Mouse (Mus musculus) urinary bladder, postnatal 10 days (tissue): Measurements from ENCODE around the gene Mocs1.
"Not testable (repeated sequence)": the region's sequence is repeated elsewhere in the genome, so short reads cannot be mapped to it uniquely, and the experiment has no call there.

Experiments
- DNase-seq: peaks from one replicate; pipeline ENCODE4 v3.0.0; 2022; ENCODE audit warnings: low spot score

Gene Mocs1

DNA sequence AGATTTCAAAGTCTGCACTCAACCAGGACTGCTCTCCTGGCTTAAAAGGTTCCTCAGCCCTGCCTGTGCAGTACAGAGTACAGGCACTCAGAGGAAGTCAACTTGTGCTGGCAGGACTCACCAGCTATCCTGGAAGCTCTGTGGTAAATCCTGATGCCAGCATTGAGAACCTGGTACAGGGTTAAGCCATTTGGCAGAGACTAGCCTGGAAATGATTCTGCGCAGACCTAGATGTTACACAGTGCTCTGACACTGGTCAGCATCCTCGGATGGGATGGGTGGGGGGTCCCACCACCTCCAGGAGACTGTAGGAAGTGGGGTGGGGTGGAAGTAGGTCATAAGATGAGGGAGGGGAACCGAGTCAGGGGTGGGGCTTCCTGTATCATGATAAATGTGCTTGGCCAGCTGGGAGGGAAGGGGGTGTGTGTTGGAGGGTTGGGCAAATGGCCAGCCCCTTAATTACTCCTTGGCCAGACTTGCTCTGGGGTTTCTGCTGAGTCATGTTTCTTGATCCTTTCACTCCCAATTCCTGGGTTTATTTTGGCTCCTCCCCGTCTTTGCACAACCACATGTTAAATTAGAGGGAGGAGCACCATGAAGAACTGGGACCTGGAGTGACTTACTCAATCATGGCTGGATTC lies 4.0 kb downstream of the Mocs1 start:
- no peak for DNase-seq

DNA sequence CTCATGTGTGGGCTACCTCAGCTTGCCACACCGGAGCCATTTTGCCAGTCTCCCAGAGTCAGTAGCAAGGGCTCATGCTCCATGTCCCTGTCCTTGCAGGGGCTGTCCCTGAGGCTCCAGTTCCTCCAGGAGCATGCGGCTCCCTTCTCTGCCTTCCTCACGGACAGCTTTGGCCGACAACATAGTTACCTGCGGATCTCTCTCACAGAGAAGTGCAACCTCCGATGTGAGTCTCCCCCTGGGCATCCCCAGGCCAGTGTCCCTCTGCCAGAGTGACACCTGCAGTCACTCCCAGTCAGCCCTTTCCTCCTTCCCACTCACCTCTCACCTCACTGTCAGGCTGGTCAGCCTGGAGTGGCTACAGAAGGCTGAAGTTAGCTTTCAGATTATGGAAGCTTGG lies 4.9 kb downstream of the Mocs1 start:
- no peak for DNase-seq

DNA sequence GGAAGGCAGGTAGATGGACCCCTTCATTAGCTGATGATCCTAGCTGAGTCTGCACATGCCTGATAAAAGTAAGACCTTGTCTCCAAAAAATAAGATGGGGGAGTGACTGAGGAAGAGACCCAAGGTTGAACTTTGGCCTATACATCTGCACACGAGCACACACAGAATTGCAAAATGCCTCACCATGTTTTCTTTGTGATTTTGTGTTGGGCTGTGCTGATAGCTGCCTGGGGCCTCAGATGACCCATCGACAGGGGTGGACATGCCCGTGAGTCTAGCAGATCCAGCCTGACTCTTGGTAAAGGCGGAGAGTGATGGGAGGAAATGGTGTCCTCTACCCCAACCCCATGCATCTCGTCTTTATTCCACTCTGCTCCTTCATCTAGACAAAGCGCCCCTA lies 6.1 kb downstream of the Mocs1 start:
- DNase-seq = no peak

DNA sequence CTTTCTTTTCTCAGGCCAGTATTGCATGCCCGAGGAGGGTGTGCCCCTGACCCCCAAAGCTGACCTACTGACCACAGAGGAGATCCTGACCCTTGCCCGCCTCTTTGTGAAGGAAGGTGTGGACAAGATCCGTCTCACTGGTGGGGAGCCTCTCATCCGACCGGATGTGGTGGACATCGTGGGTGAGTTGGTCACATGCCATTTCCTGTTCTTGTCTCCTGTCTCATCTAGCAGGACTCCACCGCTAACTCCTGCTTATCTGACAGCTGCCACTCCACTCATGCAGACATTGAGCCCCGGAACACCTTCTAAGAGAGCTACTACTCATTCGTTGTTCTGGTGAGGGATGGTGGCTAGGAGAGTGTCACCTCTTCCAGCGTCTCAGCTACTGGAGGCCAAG lies 6.9 kb downstream of the Mocs1 start:
- no peak for DNase-seq

DNA sequence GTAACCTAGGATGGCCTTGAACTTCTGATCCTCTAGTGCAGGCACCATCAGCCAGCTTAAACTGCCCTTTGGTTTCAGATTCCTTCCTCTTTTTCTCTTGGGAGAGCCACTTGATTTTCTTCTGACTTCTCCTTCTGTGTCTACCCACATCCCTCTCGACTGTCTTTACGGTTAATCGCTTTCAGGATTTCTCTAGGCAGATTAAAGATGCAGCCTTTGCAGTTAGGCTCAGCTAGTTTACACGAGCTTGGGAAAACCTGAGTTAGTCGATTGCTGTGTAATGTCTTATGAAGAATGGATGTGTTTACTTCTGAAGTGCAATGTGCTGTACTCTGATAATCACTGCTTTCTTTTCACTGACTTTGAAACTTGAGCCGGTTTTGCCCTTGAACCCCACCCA lies 8.5 kb downstream of the Mocs1 start:
- DNase-seq = no peak

DNA sequence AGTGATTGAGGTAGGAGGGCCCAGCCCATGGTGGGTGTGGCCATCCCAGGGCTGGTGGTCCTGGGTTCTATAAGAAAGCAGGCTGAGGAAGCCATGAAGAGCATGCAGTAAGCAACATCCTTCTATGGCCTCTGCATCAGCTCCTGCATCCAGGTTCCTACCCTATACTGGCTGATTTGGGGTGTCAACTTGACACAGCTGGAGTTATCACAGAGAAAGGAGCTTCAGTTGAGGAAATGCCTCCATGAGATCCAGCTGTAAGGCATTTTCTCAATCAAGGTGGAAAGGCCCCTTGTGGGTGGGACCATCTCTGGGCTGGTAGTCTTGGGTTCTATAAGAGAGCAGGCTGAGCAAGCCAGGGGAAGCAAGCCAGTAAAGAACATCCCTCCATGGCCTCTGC lies 9.1 kb downstream of the Mocs1 start:
- DNase-seq = not testable (repeated sequence)

DNA sequence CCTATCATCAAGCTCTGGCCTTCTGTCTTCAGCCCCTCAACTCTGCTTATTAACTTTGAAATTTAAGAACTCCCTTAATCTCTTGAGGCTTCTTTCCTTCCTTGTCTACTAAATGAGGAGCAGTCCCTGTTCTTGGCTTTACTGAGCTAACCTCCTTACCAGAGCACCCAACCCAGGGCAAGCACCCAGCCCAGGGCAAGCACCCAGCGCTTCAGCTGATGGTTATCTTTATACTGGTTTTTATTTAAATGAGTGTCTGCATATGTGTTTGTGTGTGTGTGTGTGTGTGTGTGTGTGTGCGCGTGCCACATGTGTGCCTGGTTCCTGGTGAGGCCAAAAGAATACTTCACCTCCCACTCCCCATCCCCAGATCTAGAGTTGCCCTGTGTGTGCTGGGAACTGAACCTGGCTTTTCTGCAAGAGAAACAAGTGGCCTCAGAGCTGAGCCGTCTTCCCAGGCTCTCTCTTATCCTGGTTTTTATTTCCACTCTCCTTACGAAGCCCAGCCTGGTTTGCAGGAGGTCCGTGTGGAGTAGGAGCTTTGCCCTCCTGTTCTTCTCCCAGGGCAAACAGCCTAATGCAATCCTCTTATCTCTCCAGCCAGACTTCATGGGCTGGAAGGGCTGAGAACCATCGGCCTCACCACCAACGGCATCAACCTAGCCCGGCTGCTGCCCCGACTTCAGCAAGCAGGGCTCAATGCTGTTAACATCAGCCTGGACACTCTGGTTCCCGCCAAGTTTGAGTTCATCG lies 10.8 kb downstream of the Mocs1 start:
- DNase-seq = no peak

DNA sequence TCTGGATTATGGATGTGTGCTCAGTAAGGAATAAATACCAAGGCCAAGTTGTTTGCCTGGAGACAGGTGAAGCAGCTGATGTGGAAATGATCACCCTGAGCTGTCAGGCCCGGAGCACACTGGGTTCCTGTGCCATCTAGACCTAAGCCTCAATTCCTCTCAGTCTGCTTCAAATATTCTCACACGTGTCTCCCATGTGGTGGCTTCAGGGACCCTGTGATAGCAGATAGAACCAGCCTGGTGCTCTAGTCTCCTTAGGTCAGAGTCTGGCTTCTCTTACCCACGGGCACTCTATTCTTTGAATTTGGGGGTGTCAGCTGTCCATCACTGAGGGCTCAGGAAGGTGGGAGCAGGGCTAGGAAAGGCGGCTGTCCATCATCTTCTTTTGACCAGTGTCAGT lies 11.5 kb downstream of the Mocs1 start:
- DNase-seq = no peak

DNA sequence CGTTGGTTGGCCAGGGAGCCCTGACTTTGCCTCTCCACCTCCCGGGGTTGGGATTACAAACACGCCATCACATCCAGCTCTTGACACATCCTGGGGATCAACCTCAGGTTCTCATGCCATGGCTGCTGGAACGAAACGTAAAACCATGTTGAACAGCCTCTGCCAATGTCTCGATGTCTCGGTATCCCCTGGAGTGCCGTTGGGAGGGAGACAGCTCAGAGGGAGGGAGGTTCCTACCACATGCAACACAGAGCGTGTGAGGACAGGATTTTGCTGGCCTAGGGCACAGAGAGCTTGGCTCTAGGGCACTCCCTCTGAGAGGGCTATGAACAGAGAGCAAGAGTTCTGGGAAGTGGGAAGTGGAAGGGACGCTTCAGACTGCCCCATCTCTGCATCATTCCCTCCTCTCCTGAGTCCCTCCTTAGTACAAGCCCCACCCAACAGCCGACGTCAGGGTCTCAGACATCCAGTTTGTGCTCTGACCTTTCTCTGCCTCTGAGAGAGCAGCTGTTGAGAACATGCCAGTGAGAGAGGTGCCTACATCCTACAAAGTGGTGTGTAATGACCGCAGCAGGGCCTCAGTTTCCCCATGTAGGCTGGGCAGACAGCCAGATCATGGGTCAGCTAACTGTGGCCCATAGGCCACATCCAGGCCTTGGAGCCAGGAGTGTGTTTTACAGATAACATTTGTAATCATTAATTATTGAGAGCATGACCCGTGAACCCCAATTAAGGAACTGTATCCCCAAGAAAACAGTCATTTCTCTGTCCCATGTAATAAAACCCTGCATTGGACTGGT lies 12.4 kb downstream of the Mocs1 start:
- no peak for DNase-seq

DNA sequence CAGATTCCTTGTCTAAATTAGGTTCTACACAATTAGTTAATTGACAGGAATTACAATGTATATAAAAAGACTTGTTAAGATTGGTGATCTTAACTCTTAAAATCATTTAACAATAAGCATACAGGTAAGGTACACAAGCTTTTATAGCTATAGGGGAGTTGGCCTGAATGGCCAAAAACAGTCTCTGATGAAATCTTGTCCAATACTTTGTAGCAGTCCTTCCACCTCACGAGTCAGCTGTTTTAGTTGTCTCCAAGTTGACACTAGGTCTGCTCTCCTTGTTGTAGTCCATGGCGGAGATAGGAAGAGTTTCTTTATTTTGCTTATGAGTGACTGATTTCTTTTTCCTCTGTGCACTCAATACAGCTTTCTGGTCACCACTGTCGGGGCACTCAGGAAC lies 14.7 kb downstream of the Mocs1 start:
- not testable (repeated sequence) for DNase-seq

DNA sequence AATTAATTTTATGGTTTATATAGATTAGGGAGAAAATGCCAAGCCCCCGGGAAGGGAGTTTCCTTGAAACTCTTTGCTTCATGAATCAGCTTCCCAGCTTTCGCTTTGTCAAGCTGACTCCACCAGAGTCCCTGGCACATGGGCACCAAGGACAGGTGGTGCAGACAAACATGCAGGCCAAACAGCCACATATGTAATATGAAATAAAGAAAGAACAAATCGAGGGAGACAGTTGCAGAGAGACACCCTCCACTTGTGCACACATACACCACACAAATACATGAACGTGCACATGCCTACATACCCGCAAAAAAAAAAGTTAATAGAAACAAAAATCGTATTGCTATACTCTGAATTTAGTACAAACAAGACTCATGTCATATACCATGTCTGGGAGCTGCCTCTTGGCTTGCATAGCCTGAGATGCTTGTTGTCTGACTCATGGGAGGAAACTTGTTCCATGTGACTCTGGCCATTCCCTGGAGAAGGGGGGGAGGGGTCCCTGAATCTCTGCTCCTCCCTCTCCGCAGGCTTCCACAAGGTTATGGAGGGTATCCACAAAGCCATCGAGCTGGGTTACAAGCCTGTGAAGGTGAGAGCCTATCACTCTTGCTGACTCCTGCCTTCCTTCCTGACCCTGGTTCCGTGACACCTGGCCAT lies 20.5 kb downstream of the Mocs1 start:
- no peak for DNase-seq

DNA sequence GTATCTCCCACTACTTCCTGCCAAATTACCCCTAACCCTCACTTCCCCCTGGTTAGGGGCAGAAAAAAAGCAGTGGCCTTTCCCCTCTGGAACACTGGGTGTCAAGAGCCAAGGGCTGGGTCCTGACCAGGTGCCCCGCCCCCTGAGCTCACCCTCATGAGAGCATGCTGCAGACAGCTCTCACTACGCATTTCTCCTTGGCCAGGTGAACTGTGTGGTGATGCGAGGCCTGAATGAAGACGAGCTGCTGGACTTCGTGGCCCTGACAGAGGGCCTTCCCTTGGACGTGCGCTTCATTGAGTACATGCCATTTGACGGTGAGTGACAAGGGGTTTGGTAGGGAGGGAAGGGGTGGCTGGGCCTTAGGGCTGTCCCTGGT lies 21.1 kb downstream of the Mocs1 start:
- DNase-seq = no peak

DNA sequence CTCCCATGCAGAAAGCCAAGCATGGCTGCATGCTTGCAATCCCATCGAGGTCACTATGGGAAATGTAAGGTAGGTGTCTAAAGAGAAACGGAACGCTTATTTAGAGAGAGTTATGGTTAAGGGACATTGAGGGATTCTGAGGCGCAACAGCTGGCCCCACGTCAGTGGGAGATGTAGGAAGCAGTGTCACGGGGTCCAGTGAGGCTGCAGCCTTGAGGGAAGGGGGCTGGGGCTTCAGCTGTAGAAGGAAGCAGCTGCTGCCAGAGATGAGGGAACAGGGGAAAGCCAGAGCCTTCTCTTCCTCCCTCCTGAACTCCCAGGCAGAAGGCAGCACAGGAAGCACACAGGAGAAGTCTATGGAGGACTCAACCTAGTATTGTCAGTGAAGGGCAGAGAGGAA lies 22.8 kb downstream of the Mocs1 start:
- no peak for DNase-seq

DNA sequence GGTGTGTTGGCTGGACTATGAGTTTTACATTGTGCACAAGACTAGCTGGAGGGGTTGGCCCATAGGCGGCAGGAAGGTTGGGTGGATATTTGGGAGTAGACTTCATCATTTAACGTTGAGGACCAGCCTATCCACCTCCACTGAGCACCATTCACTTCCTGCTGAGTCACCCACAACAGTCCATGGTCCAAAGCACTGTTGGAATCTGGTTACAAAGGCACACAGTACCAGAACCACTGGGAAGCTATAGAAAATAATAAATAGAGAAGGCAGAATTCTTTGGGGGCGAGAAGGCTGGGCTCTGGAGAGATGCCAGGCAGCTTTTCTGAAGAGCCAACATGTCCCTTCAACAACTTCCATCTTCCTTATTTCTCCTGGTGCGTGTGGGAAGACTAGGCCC lies 28.2 kb downstream of the Mocs1 start:
- DNase-seq = no peak

DNA sequence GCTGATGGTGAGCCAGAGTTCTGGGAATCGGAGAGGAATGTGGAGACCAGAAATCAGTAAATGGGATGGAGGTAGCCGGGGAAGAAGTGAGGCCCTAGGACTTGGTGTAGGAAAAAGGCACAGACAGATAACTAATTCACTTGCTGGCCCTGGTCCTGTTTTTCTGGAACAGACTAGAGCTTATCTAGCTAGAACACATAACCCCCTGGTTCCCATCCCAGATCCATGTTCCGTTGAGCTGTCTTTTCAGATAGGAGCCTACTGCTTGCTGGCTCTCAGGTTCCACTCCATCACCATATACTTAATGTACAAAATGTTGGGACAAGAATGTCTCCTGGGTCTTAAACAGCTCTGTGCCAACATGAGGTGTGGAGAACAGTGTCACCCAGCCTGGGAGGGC lies 29.7 kb downstream of the Mocs1 start:
- no peak for DNase-seq

DNA sequence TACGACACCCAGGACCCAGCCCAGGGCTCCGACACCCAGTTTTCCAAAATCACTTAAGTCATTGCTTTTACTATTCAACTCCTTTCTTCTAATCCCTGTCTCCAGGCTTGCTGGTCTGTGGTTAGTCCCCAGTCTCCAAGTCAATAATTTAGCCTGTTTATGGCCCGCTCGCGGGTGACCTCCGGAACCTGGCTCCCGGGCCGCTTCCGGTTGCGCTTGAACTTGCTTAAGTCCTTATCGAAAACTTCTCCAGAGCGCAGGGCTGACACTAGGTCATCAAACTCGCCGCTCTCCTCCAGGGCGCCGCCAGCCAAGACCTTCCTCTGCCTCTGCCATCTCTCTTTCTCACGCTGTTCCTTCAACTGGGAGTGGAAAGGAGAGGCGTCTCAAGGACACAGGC lies 30.2 kb downstream of the Mocs1 start:
- DNase-seq = no peak

DNA sequence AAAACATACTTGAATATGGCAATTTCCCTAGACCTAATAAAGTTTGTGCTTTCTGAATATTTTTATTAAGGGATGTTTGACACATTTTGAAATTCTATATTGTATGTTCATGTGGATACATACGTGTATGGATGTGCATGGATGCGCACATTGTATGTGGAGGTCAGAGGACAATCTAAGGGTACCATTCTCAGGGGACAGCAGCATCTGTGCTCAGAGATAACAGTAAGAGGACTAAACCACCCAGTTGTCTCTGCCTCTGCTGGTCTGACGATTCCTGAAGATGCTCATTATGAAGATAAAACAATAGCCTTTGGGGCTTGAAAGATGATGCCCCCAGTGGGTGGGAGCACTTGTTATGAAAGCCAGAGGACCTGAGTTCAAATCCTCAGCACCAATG lies 36.7 kb downstream of the Mocs1 start:
- DNase-seq = no peak

DNA sequence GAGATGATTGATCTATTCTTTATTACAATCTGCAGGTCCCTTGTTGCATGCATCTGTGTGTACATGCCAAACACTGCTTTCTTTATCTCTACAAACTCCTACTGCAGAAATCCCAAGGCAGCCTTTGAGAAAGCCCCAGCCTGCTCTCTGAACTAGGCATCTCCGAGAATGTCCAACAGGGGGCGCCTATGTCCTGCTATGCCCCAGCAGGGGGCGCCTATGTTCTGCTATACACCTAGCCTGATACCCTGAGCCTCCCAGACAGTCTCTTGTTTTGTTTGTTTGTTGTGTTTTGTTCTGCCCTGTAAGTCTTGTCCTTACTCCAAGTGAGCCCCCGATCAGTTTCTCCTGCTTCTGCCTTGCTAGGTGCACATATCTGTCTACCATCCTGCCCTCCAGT lies 40.1 kb downstream of the Mocs1 start:
- no peak for DNase-seq

DNA sequence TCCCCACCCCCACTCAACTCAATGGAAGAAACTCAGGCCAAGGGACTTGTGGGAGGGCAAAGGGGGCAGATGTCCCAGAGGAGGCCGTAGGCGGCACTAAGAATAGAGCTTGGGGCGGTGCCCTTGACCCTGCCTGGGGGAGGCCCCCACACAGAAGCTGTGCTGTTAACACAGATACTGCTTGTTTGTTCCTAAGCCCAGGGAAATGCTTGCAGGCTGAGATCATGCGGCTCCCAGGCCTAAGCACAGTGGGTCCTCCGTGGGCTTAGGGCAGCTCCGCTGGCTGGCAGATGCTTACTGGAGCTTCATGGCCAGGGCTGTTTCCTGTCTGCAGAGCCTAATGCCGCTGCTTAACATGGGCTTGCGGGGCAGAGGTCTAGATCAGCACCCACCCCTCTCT lies 44.5 kb downstream of the Mocs1 start:
- no peak for DNase-seq

DNA sequence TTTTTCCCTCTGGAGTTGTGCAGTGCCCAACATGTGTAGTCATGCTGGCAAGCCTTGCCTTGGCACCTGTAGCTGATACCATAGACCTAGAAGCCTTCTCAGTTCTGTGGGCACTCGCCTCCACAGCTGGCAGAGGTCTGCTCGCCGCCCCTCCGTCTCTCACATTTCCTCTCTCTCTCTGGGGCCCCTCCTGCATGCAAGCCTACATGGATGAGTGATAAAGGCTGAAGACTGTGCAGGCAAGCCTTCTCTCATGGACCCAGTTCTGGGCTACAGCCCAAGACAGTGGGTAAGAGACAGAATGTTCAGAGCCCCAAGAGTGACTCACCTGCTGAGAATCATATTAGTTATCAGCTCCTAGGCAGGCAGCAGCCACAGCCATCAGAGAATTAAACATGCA lies 45.9 kb downstream of the Mocs1 start:
- no peak for DNase-seq

DNA sequence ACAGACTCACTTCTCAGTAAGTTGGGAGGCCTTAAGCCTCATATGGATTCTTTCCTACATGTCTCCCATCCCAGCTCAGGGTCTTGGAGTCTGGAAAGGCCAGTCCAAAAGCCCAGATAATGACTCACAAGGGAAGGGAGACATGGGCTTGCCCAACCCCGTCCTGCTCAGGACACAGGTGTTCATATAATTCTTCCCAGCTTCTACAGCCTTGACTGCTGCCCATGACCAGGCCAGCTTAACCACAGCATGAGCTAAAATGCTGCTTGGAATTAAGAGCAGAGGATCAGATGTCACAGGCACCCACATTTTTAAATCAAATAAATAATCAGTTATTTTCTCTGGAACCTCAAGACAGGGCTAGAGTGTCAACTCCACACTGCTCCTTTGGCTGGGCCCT lies 47.0 kb downstream of the Mocs1 start:
- no peak for DNase-seq

DNA sequence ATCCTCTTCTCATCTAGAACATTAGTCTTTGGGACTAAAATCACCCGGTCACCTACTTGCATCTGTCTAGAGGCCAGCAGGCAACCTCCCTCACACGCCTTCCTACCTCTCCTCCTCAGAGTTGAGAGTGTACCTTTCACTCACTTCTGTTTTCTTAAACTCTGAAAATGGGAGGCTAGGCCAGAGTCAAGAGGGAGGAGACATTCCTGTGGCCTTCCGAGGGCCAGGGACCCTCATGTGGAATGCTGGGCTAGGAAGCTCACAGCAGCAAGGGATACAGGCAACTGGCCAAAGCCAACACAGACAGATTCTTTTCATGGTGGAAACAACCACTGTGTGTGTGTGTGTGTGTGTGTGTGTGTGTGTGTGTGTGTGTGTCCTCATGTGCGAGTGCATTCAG lies 49.2 kb downstream of the Mocs1 start:
- DNase-seq = no peak

DNA sequence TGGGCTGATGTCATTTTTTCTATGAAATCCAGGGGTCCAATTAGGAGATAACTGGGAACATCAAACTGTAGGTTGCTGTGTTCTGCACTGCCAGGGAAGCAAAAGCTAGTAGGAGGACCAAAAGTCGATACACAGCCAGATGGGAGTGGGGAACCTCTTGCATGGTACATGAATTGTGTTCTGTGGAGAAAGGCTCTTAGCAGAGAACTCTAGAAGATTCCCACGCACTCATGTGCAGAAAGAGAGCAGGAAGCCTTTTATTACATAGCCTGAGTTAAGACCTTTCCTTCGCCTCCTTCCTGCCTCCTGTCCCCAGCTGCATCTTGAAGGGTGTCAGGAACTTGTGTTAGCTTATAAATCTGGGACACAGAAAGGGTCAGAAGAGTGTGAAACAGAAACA lies 53.7 kb downstream of the Mocs1 start:
- no peak for DNase-seq
